Mouse (Mus musculus) adrenal gland, postnatal 36 days (tissue): Measurements from ENCODE around the gene Erich6. TPM values are rescaled to one million over a fixed set of nuclear protein-coding genes. Genes with fewer than 3 reads are reported as not detected.
"Not testable (repeated sequence)": the region's sequence is repeated elsewhere in the genome, so short reads cannot be mapped to it uniquely, and the experiment has no call there.

Experiments used
- DNase-seq, 2 experiments: peaks; one replicate each; pipeline ENCODE4 v3.0.0; 2021; ENCODE audit warnings: mixed read lengths in 1 of 2
- total RNA-seq, 2 experiments: library from RNA; stranded (reverse); gene quantifications; 2 replicates each; pipeline ENCODE4 v1.2.3; 2021

Gene Erich6
- total RNA-seq, 2 experiments from 2014 or later, result 0.17 TPM; not detected in 1

DNA sequence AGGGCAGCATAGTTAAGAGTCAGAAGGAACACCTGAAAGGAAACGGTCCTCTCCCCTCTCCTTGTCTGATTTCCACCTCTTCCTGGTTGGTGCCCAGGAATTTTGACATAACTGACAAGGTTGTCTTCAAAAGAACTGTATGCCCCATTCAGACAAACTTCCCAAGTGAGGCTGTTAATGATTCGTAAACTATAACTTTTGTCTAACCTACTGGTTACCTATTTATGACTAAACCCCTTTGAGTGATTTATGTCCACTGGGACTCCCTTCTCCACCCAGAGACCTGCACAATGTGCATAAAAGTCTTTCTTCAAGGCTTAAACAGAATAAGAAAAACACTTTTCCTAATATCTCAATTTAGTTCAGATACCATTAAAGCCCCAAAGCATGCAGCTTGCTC lies 10.2 kb upstream of the Erich6 start:
- no peak for DNase-seq

DNA sequence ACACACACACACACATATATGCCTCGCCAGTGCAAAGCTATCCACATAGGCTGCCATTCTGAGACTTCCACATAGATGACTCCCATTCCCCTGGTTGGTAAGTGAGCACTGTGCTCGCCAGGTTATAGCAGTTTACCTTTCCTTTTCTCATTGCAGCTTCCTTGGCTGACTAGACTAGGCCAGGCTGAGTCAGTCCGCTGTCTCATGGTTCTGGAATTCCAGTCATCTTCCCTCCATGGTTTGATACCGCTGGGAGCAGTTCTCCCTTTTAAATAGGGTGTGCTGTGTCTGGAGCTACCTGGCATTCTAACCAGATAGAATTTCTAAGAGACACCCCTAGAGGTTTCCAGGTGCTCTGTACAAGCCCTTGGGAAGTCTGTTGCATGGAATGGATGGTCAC lies 9.2 kb upstream of the Erich6 start:
- DNase-seq, result peak; percentile 39 to 68

DNA sequence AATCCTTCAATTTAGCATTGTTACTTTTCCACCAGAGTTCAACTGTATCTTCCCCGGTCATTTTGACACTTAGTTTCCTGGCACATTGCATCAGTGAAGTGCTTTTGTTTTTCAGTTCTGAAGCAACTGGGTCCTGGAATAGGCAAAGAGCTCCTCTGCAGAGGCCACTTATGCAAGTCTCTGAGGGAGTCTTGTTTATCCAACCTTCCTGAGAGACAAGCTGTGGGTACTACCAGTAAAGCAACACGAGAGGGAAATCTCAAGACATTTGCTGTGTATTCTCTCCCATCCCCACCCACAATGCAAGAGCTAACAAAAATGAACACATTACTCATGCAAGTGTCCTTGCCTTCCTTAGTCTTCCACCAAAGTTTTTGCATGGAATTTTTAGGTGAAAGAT lies 5.3 kb downstream of the Erich6 start:
- DNase-seq, result no peak

DNA sequence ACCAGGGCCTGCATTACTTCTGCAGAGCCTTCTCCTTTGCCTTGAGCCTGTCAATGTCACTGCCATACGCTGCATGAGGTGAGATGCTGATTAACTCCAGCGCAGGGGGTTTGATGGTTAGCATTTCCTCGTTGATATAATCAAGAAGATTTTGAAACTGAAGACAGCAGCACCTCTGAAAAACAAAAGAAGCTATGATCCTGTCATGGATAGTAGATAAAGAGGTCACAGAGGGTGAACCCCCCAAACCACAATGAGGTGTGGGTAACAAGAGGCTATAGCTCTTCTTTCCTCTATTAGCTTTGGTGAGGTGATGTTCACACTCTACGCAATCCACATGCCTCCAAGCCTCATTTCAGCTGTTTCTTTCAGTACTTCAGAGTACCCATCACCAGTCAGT lies 12.0 kb downstream of the Erich6 start:
- no peak for DNase-seq

DNA sequence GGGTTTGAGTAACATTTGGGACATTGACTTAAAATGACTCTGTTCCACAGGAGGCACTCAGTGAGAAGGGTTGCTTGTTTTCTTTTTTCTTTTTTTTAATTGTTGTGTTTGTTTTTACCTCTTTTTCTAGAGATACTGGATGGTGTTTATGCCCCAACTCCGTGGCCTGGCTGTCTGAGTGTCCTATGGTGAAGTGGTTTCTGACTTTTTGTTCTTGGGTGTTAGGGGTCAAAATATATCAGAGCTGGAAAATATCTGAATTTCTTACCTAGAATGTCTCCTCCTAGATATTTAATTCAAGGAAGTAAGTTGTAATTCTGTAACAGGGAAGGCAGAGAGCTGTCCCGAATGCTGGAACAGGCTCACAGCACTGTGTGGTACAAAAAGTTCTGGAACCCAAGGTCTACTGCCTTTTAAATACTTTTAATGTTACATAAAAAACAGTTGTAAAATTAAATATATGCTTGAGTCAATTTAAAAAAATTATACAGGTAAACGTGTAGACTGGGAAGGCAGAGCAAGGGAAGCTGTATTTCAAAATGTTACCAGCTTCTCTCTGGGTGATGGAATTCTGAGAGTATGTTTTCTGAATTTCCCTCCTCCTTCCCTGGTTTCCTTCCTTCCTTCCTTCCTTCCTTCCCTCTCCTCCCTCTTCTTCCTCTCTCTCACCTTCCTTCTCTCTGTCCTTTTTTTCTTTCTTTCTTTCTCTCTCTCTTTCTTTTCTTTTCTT lies 14.2 kb downstream of the Erich6 start:
- DNase-seq, result no peak

DNA sequence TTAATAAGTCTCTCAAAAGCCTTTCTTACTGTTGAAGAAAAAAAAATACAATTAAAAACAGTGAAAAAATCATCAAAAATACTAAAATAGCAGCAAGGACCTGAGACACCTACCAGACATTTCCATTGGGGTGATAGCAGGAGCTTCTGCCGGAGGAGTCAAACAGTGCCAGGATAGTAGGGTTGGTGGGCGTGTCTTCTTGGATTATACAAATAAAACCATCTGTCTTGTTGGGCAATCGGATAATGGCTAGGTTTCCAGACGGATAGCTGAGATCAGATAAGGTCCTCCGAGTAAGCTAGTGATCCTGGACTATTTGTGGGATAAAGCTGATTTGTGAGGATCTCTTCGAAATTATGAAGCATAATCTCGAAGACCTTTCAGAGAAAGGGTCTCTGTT lies 15.9 kb downstream of the Erich6 start:
- DNase-seq, result no peak

DNA sequence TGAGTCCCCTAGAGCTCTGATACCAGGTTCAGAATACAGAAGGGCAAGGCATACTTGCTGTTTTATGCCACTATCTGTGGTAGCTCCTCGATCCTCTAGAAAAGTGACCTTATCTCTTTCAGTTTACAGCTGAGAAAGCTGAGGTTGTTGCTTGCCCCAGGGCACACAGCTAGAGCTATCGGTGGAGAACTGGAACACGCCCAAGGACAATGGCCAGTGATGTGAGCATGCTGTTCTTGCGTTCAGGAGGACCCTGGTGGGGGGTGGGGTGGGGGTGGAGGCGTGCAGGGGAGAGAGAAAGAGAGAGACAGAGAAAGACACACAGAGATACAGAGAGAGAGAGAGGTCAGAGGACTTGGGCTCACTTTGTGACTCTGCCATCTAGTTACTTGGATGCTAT lies 27.0 kb downstream of the Erich6 start:
- peak in 1 of 2 experiments; percentile 1 for DNase-seq

DNA sequence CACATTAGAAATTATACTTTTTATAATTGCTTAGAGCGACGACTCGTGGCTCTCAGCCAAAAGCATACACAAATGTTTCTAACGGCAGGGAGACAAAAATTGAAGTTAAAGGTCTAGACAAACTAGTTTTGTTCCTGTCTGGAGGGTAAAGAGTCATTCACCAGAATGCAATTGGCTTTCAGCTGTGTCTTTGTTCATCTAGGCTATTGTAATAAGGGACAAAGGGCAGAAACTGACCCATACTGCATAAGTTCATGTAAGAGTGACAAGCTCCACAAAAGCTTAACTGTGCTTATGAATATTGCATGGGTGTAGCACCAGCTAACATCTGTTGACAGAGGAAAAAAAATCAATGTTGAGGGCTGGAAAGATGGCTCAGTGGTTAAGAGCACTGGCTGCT lies 28.5 kb downstream of the Erich6 start:
- DNase-seq, result no peak

DNA sequence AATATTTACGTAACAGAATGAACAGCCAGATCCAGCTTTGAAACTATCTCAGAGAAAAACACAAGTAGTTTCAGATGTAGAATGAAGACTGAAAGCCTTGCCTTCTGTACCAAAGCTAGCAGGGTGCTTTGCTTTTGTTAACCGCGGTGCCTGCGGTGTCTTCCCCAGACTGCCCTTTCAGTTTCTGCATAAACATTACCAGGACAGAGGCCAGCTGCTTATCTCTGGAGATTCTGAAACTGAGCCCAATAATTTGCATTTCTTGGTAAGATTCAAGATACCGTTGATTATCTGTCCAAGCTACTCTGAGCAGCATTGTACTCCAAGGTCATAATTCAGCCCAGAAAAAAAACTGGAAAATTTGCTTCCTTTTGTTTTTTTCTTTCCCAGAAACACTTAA lies 43.4 kb downstream of the Erich6 start:
- DNase-seq, result no peak

DNA sequence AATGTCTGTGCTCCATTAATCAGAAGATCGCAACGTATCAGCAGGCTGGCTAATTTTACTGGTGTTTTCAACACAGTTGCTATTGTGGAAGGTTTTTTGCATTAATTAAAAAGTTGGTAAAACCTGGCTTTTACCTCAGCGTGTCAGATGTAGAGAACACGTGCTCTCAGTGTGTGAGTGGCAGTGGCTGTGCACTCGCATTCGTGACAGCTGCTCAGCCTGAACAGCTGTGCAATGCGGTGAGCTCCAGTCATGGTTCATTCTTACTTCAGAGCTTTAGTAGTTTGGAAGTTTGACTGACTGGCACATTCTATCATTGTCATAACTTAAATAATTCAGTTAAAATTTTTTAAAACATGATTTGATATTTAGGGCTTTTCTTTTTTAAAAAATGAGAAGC lies 44.3 kb downstream of the Erich6 start:
- not testable (repeated sequence) for DNase-seq

DNA sequence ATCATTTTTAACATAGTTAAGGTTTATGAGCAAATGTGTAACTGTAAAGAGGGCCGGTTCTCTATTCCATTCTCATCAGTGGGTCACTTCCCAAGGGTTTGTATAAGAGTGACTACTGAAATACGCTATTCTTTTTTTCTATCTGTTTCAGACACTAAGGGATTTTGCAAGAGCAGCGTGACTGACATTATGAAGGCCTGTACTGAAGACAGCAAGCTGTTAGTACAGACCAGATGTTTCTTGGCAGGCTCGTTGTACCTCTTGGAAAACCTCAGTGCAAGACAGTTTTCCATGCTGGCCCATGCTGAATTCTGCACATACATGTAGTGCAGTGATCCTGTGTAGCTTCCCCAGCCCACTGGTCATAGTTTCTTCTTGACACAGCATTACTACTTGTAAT lies 46.5 kb downstream of the Erich6 start:
- not testable (repeated sequence) for DNase-seq

DNA sequence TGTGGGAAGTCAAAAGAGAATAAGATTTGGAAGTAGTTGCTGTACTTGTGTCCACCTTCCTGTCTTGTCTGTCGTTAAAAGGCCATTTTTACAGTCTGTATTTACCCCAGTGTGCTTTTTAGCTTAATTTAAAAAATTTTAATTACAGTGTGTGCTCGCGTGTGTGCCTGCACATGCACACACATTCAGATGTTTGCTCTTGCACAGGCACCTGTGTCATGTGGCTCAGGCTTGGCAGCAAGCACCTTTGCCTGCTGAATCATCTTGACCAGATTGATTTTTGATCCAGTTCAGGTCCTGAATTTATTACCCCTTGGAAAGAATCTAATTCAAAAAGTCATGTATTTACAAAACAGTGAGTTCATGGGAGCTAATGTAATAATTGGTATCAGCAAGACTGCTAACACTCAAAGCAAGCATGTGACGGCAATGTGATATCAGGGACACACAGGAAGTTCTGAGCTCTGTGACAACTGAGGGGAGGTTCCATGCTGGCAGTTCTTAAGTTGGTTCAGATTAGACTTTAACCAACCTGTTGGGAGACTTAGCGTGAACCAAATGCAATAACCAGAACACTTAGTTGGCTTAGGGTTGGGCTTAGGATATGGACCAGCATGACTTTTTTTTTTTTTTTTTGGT lies 54.1 kb downstream of the Erich6 start:
- DNase-seq, result peak in 1 of 2 experiments; percentile 14

DNA sequence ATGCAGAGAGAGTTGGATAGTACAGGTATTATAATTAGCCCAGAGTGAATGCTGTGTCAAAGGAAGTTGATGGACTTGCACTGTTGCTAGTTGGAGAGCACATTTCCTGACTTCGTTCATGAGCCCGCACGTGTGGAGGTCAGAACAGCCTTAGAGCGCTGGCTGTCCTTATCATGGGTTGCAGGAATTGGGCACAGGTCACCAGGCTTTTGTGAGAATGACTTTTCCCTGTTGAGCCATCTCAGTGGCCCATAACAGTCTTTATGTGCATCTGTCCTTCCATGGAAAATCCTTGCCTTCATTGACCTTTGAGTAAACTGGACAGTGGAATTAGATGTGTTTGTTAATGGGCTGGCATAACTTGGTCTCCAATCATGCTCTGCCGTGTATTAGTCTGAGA lies 54.7 kb downstream of the Erich6 start:
- DNase-seq, result peak in 1 of 2 experiments; percentile 10

DNA sequence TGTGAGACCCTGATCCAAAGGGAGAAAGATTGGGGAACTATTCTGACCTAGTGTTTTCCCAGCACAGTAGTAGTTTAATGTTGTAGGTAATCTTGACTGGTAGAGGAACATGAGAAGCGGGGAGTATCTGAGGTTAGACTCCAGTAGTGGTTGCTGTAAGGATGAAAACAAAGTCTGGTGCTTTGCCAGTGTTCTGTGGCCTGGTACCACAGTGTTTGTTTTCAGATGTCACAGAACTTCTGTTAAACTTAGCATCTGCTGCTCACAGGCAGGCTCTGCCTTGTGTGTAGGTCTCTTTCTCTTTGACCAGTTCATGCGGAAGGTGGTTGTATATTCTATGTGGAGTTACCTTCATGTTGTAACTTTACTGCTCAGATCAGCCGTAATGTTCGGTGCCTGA lies 55.5 kb downstream of the Erich6 start:
- no peak for DNase-seq

DNA sequence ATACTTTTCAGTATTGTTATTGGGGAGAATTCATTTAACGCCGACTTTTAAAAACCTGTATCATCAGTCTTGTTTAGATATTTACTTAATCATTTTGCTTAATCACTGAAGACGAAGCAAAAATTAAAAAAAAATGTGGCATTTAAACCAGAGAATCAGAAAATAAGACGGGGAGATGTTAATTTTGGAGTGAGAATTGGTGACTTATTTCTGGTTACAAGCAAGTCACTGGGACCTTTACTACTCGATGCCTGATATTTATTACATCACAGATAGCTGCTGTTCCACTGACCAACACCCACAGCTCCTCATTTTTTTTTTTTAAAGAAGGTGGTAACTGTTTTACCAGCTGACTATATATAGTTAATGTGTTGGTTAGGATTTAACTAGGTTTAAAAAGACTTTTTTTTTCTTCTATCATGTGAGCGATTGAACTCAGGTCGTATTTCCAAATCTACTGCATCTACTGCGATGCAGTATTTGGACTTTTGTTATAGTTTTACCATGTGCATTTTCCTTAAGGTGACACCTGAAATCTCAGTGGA lies 59.4 kb downstream of the Erich6 start:
- no peak for DNase-seq

DNA sequence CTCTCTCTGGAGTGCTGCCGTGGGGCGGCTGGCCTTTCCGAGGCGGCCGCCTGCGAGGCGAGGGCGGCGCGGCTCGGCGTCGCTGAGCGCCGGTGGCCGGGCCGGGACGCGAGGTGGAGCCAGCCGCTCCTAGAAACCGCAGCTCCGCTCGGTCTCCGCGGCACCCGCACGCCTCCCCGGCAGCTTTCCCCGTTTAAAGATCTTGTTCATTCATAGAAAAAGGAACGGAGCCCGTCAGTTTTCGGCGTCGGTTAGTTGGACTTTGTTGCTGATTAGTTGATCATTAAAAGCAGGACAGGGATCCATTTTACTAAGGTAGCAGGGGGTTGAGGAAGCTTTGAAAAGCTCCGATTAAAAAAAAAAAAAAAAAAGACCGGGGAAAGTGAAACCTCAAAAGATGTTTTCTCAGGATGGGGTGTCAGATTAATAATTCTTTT lies 59.9 kb downstream of the Erich6 start:
- DNase-seq, result peak; percentile 61 to 76

DNA sequence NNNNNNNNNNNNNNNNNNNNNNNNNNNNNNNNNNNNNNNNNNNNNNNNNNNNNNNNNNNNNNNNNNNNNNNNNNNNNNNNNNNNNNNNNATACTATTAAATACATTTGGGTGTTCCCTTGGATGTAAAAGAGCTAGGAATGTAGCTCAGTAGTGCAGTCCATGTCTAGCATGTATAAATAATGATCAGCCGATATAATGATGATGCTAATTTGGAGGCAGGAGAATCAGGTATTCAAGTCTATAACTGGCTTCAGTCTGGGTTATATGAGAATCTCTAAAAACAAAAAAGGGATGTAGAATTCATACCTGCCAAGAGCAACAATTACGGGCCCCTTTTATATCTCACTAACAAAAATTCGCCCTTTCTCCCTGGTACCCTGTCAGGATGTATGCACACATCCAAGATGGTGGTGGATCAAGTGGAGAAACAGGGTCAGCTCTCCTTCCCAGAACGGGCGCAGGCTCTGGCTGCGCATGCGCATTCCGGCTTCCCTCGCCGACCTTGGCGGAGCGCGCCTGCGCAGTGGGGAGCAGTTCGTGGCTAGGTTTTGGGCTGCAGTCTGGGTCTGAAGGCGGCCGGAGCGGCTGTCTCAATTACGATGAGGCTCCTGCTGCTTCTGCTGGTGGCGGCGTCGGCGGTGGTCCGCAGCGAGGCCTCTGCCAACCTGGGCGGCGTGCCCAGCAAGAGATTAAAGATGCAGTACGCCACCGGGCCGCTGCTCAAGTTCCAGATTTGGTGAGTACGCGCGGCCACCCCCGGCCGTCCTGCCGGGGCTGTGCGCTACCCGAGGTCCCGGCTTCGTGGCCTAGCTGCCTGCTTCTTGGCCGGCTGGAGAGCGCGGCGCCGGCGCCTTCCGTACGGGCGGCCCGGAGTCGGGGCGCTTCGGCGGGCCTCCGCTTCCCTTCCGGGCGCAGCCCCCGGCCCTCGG lies 60.6 kb downstream of the Erich6 start, which contains the start of gene Selenot:
Gene Selenot, plus strand, starts transcription at position 500 of the 930 bp plus-strand sequence.
- peak; percentile 97 for DNase-seq

DNA sequence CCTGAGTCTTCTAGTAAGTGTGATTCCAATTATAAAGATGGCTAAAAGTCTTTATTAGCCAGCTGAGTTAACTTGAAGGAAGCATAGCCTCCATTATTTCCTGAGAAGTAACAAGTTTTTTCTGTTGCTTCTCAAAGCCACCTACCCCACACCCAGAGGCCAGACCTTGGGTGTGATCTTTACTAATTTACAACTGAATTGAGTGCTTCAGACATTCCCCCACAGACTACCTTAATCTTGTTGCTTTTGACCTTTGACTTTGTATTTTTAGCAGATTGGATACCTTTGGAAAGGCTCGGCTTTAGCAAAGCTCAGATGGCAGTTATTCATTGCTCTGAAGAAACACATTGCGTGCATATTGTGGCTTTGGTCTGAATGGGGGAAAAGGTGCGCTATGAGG lies 66.2 kb downstream of the Erich6 start:
- no peak for DNase-seq
